Mouse (Mus musculus): ENCODE results near the gene Mfsd4b1.

Mfsd4b1 gene

GRCm38 (mm10) chr10:39960441-39960822, 64.6 kb downstream of the Mfsd4b1 start:
- in situ Hi-C loops (cut with MboI, MseI): loop anchor here (5.0 kb wide), 3 partner anchors 58 to 252 kb away; no protein-coding TSS in a partner anchor

GRCm38 (mm10) chr10:39959761-39960440, 65.2 kb downstream of the Mfsd4b1 start, which contains the start of gene Mfsd4b3:
TSS of gene Mfsd4b3 (minus strand) at chr10:39960153.
- in situ Hi-C loops (cut with MboI, MseI): loop anchor here (5.0 kb wide), 3 partner anchors 58 to 252 kb away; no protein-coding TSS in a partner anchor

DNA sequence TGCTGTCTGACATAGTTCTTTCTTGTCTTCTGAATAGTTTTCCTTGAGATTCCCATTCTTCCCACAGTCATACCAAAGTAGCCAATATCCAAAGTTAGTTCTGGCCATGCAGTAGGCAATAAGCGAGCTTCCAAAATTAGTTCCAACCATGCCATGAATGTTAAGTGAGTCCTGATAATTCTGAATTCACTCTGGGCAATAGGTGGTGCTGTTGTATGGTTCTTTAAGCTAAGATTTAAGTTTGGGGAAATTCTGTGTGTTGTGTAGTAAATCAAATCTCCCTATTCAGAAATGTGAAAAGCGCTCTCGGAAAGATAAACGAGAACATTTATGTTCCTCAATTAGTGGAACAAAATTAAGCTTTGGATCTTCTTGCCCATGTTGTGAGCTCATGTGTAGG, 66.8 kb downstream of the Mfsd4b1 start:
- in situ Hi-C loops (cut with MboI, MseI): no loop called here

DNA sequence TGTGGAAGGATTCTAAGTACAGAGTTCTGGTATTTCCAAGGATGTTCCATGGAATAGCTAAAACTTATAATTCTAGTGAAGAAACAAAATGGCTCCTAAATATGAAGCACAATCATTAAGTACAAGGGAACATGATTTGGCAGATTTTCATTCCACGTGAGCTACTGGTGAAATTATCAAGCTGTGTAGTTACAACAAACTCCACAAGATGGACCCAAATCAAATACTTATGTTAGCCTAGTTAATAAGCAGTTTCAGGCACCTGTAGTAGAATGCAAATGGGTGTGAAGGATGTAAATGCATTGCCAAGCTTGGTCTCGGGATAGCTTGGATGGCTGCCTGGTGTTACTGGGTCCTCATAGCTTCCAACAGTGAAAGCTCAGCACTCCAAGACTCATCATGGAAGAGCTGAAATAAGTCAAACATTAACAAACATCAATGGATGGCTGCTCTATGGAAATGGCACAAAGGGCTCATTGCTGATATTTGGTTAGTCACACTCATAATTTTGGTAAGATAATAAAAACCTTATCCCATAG, 68.7 kb downstream of the Mfsd4b1 start:
- in situ Hi-C loops (cut with MboI, MseI): no loop called here

DNA sequence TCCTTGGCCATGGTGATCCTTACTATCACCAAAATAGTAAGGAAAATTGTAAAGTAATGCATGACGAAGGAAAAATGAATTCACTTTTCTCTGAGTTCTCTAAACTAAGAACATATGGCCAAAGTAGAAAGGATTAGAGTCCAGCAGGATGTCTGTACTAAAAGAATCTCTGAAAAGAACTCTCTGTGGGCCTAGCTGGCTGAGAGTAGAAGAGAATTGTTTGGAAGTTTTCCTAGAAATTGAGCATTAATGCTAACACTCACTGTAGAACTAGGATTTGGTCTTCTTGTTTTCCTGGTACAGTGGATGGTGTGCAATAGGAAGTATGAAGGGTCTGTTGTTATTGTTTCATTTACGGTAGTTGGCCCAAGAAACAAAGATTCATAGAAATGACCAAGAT, 69.9 kb downstream of the Mfsd4b1 start:
- in situ Hi-C loops (cut with MboI, MseI): no loop called here

Data from T-helper 2 cell (primary cell).